Mouse (Mus musculus) embryonic fibroblast, embryonic 13.5 days (primary cell): ENCODE measurements around the gene Prr12.

Source experiments
- CTCF ChIP-seq: IDR thresholded peaks from 2 replicates; pipeline ENCODE4 v1.5.1; 2011; ENCODE audit warnings: mild to moderate bottlenecking, control low read depth, low read length, moderate library complexity, borderline replicate concordance; ENCODE audit not compliant: insufficient read depth
- POLR2A ChIP-seq: IDR thresholded peaks from 2 replicates; pipeline ENCODE4 v1.6.1; 2011; ENCODE audit warnings: low read depth, mild to moderate bottlenecking, control low read depth, low read length, moderate library complexity

- TF ChIP-seq CTCF (no peak), POLR2A (no peak)
These were observed 47.4 kb upstream of the Prr12 start for GRCm38 (mm10) chr7:45100046-45100445.
